ENCODE assay signal across 10 mouse cellular contexts in genomic region chr14:110777546-110777945, GRCm38 (mm10). TPM values are rescaled to one million over a fixed set of nuclear protein-coding genes. Genes with fewer than 3 reads are reported as not detected.
DNase-seq lines count a peak whose midpoint lies in the region; ATAC-seq and TF ChIP-seq lines count a peak whose summit lies in the region.
"Had no signal": no experiment of that assay in that cellular context is flagged by ENCODE, and none has a peak within 500 bp of the region (broad histone marks: within the 10 kb centered on the region; RNA-seq: fewer than 3 reads in every experiment).

No protein-coding gene starts in this region.

- no peak overlapping the region for H3K4me3 ChIP-seq in hindbrain, embryonic 11.5 days (ENCODE audit: low read depth, low read length)
- H3K4me3 ChIP-seq in hindbrain, embryonic 13.5 days = no peak overlapping the region
- no peak overlapping the region for H3K4me3 ChIP-seq in liver, adult 2 months (ENCODE audit: insufficient read depth, low read depth, low read length)
- H3K4me3 ChIP-seq in liver, embryonic 12.5 days = no peak overlapping the region
- H3K4me3 ChIP-seq: embryonic facial prominence, embryonic 15.5 days had no signal

- no peaks in the 10 kb centered on the region for H3K36me3 ChIP-seq in hindbrain, embryonic 11.5 days (ENCODE audit: control insufficient read depth, insufficient read depth, low read length)
- H3K36me3 ChIP-seq in hindbrain, embryonic 13.5 days = no peaks in the 10 kb centered on the region
- H3K36me3 ChIP-seq in liver, adult 2 months (ENCODE audit: control insufficient read depth, insufficient read depth, low read length) = no peaks in the 10 kb centered on the region
- no peaks in the 10 kb centered on the region for H3K36me3 ChIP-seq in liver, embryonic 12.5 days
- H3K36me3 ChIP-seq: embryonic facial prominence, embryonic 15.5 days had no signal

- H3K79me2 ChIP-seq in liver, adult 2 months (ENCODE audit: control insufficient read depth, insufficient read depth, low read length) = no peaks in the 10 kb centered on the region

- TF ChIP-seq POLR2A in liver, adult 2 months (IDR thresholded peaks at IDR 0.05; ENCODE audit: extremely low read depth, insufficient read depth, low read length) = no peak

- H3K9me3 ChIP-seq in hindbrain, embryonic 11.5 days (ENCODE audit: control insufficient read depth, low read length) = no peaks in the 10 kb centered on the region
- no peaks in the 10 kb centered on the region for H3K9me3 ChIP-seq in hindbrain, embryonic 13.5 days
- no peaks in the 10 kb centered on the region for H3K9me3 ChIP-seq in liver, embryonic 12.5 days (replicated peaks)
- H3K9me3 ChIP-seq: embryonic facial prominence, embryonic 15.5 days had no signal

- DNase-seq in hindbrain, embryonic 11.5 days (ENCODE audit: low spot score) = peak; percentile 24
- no peak for DNase-seq in liver, adult 2 months (ENCODE audit: extremely low read depth, low read depth, low spot score)
- DNase-seq in A20 (ENCODE audit: low read depth, low spot score) = peak; percentile 44
- peak; percentile 27 for DNase-seq in brain, adult 2 months (ENCODE audit: low read depth, low spot score)
- DNase-seq in gastrocnemius, adult 18-20 months (ENCODE audit: low spot score) = no peak
- DNase-seq: lung, postnatal 4 days had no signal

- ATAC-seq in hindbrain, embryonic 11.5 days (ENCODE audit: low FRiP score) = no peak
- ATAC-seq in hindbrain, embryonic 13.5 days (ENCODE audit: low FRiP score) = no peak
- no peak for ATAC-seq in liver, embryonic 12.5 days
- no peak for ATAC-seq in megakaryocyte progenitor cell, adult 5-6 weeks (replicated peaks; ENCODE audit: poor library complexity)

- H3K4me1 ChIP-seq in hindbrain, embryonic 11.5 days (replicated peaks; ENCODE audit: control insufficient read depth, insufficient read depth, low read length) = no peaks in the 10 kb centered on the region
- H3K4me1 ChIP-seq in hindbrain, embryonic 13.5 days (replicated peaks) = no peaks in the 10 kb centered on the region
- H3K4me1 ChIP-seq in liver, adult 2 months (ENCODE audit: control insufficient read depth, insufficient read depth, low read length) = no peaks in the 10 kb centered on the region
- H3K4me1 ChIP-seq in liver, embryonic 12.5 days = no peaks in the 10 kb centered on the region
- H3K4me1 ChIP-seq: embryonic facial prominence, embryonic 15.5 days had no signal

- no peak overlapping the region for H3K4me2 ChIP-seq in hindbrain, embryonic 11.5 days (replicated peaks; ENCODE audit: low read depth, low read length)
- no peak overlapping the region for H3K4me2 ChIP-seq in hindbrain, embryonic 13.5 days
- no peak overlapping the region for H3K4me2 ChIP-seq in liver, embryonic 12.5 days
- H3K4me2 ChIP-seq: embryonic facial prominence, embryonic 15.5 days had no signal

- no peak overlapping the region for H3K27ac ChIP-seq in hindbrain, embryonic 11.5 days (ENCODE audit: low read depth, low read length)
- H3K27ac ChIP-seq in hindbrain, embryonic 13.5 days = no peak overlapping the region
- no peak overlapping the region for H3K27ac ChIP-seq in liver, adult 2 months (replicated peaks; ENCODE audit: insufficient read depth, low read depth, low read length)
- no peak overlapping the region for H3K27ac ChIP-seq in liver, embryonic 12.5 days
- H3K27ac ChIP-seq: embryonic facial prominence, embryonic 15.5 days had no signal

- TF ChIP-seq CTCF in liver, adult 2 months (IDR thresholded peaks at IDR 0.05; ENCODE audit: low read depth, low read length) = 0 out of 2 replicates have a peak, but pooled peaks have one; percentile 9

- H3K9ac ChIP-seq in hindbrain, embryonic 11.5 days (ENCODE audit: low read depth, low read length) = no peak overlapping the region
- H3K9ac ChIP-seq in hindbrain, embryonic 13.5 days = no peak overlapping the region
- H3K9ac ChIP-seq in liver, adult 2 months (ENCODE audit: low read depth, low read length) = no peak overlapping the region
- H3K9ac ChIP-seq in liver, embryonic 12.5 days = no peak overlapping the region
- H3K9ac ChIP-seq: embryonic facial prominence, embryonic 15.5 days had no signal

- H3K27me3 ChIP-seq in hindbrain, embryonic 11.5 days (ENCODE audit: control insufficient read depth, insufficient read depth, low read length) = no peaks in the 10 kb centered on the region
- H3K27me3 ChIP-seq in hindbrain, embryonic 13.5 days = no peaks in the 10 kb centered on the region
- H3K27me3 ChIP-seq in liver, adult 2 months (ENCODE audit: control insufficient read depth, insufficient read depth, low read length) = no peaks in the 10 kb centered on the region
- no peaks in the 10 kb centered on the region for H3K27me3 ChIP-seq in liver, embryonic 12.5 days (replicated peaks)
- H3K27me3 ChIP-seq: embryonic facial prominence, embryonic 15.5 days had no signal

RNA-seq across cellular contexts. Expression of gene Slitrk6, which starts 22.6 kb away (rescaled TPM):
- 7.6 and 8.2 TPM in 2 replicates for polyA plus RNA-seq in hindbrain, embryonic 11.5 days (2014; fragmentation: Nextera tagmentation; extraction: Ambion mirVana)
- polyA plus RNA-seq in hindbrain, embryonic 13.5 days (2015; fragmentation: Nextera tagmentation; extraction: Ambion mirVana) = 3.5 and 4.5 TPM in 2 replicates
- total RNA-seq in liver, adult 2 months (2014; rRNA removed) = not detected in 2 replicates
- polyA plus RNA-seq in liver, adult 2 months (2012; rRNA removed) = not detected in 2 replicates
- polyA plus RNA-seq in liver, embryonic 12.5 days (2016; fragmentation: Nextera tagmentation; extraction: Ambion mirVana) = 0.22 and 0.45 TPM in 2 replicates
- total RNA-seq in megakaryocyte progenitor cell, adult 5-6 weeks (2015) = not detected in 2 replicates
- not detected in 2 replicates for total RNA-seq in megakaryocyte progenitor cell, adult 5-6 weeks (2017)
- total RNA-seq in gastrocnemius, adult 18-20 months (2021) = under 1 TPM; 0.09 to 0.11 TPM

Comparison
In these comparisons a context has a peak if more than half of its experiments do, and no peak if none do; other contexts are left out.
1. DNase-seq: peak in hindbrain, embryonic 11.5 days (single experiment), A20 (single experiment) and brain, adult 2 months (single experiment); none in liver, adult 2 months (single experiment) and gastrocnemius, adult 18-20 months (single experiment).